In genomic region chr2:15273446-15273845, GRCm38 (mm10) we compare ENCODE assay signal across 21 mouse cellular contexts.
A peak's percentile ranks its signal among the peaks of the same experiment; 100 is the strongest.
DNase-seq lines count a peak whose midpoint lies in the region; TF ChIP-seq lines count a peak whose summit lies in the region.
"Had no signal": no experiment of that assay in that cellular context is flagged by ENCODE, and none has a peak within 500 bp of the region (broad histone marks: within the 10 kb centered on the region; RNA-seq: fewer than 3 reads in every experiment).

No protein-coding gene starts in this region.

- H3K27ac ChIP-seq in heart, adult 2 months = no peak overlapping the region

- no peaks in the 10 kb centered on the region for H3K4me1 ChIP-seq in heart, adult 2 months (ENCODE audit: control insufficient read depth, insufficient read depth, low read length)

- H3K27me3 ChIP-seq in heart, adult 2 months (ENCODE audit: control insufficient read depth, insufficient read depth, low read length) = no peaks in the 10 kb centered on the region
- H3K27me3 ChIP-seq: CH12.LX had no signal

- H3K36me3 ChIP-seq in heart, adult 2 months (ENCODE audit: control insufficient read depth, insufficient read depth, low read length) = no peaks in the 10 kb centered on the region
- H3K36me3 ChIP-seq: G1E had no signal

- H3K9ac ChIP-seq in heart, adult 2 months (ENCODE audit: low read depth, low read length) = no peak overlapping the region

- DNase-seq in ES-CJ7 (ENCODE audit: low read depth, low spot score) (peak; percentile 76), R1 (ENCODE audit: low read depth, low spot score) (peak; percentile 72), ZHBTc4 (ENCODE audit: low read depth, low spot score) (peak; percentile 69), liver (no peak)
- no peak for DNase-seq in heart, adult 2 months
- no peak for DNase-seq in urinary bladder, postnatal 4 days (ENCODE audit: low spot score in 2 of 2)
- DNase-seq: adrenal gland, adult 2 months; adrenal gland, adult 8-10 months; adrenal gland, postnatal 10 days; adrenal gland, postnatal 14 days; adrenal gland, postnatal 25 days; adrenal gland, postnatal 36 days; B cell, adult 2 months; cerebellum, adult 11 months; cerebellum, adult 11-12 months; cerebellum, adult 18-20 months; cerebellum, adult 2 months; cerebellum, adult 8-10 months; cerebellum, adult 9-10 months had no signal

- TF ChIP-seq CTCF in heart, adult 2 months (IDR thresholded peaks at IDR 0.05) = no peak

- 88% methylated on average over 3 of the region's 3 CpGs for WGBS in heart, adult 2 months

- intact Hi-C loops in heart, adult 2 months (cut with DNase I) = no loop called here

- no peak for TF ChIP-seq EP300 in heart, adult 2 months (IDR thresholded peaks at IDR 0.05; ENCODE audit: insufficient read depth, low read depth, low read length)

- no peaks in the 10 kb centered on the region for H3K79me2 ChIP-seq in heart, adult 2 months (replicated peaks; ENCODE audit: control insufficient read depth, insufficient read depth, low read length)

- TF ChIP-seq POLR2A in heart, adult 2 months (IDR thresholded peaks at IDR 0.05; ENCODE audit: insufficient read depth, low read depth, low read length) = no peak

- H3K4me3 ChIP-seq in heart, adult 2 months = no peak overlapping the region

Comparison
In these comparisons a context has a peak if more than half of its experiments do, and no peak if none do; other contexts are left out.
1. DNase-seq: peak in ES-CJ7 (single experiment), R1 (single experiment) and ZHBTc4 (single experiment); none in heart, adult 2 months (0 of 2), urinary bladder, postnatal 4 days (0 of 2) and liver (single experiment).